In the genomic region with DNA sequence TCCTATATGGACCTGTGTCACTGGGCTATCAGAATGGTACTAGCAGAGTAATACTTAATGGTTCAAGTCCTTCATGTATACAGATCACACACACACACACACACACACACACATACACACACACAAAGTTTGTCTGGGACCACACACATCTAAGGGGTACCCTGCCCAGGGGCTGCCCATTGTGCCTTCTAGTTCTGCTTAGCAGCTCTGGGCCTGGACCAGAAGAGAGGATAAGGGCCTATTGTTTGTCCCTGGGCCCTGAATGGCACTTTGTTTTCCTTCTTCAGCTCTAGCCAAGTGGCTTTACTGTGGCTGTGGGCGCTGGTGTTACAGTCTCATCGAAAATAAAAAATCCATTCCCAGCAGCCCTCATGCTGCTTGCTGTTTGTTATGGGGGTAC, we compare ENCODE assay signal across 9 mouse cellular contexts. TPM values are rescaled to one million over a fixed set of nuclear protein-coding genes. Genes with fewer than 3 reads are reported as not detected.
DNase-seq lines count a peak whose midpoint lies in the region; ATAC-seq and TF ChIP-seq lines count a peak whose summit lies in the region.
"Had no signal": no experiment of that assay in that cellular context is flagged by ENCODE, and none has a peak within 500 bp of the region (broad histone marks: within the 10 kb centered on the region; RNA-seq: fewer than 3 reads in every experiment).

No protein-coding gene starts in this region.

- 41% methylated on average over 2 of the region's 2 CpGs for WGBS in embryonic facial prominence, embryonic 14.5 days
- WGBS in midbrain, embryonic 15.5 days, result 40% methylated on average over 2 of the region's 2 CpGs

- no peak overlapping the region for H3K9ac ChIP-seq in embryonic facial prominence, embryonic 14.5 days (ENCODE audit: low read depth, low read length)
- no peak overlapping the region for H3K9ac ChIP-seq in midbrain, embryonic 15.5 days
- H3K9ac ChIP-seq: limb, embryonic 13.5 days had no signal

- ATAC-seq in embryonic facial prominence, embryonic 14.5 days (ENCODE audit: low read depth), result no peak
- 0 out of 2 replicates have a peak, but pooled peaks have one; percentile 52 for ATAC-seq in midbrain, embryonic 15.5 days (replicated peaks)
- no peak for ATAC-seq in megakaryocyte progenitor cell, adult 5-6 weeks (replicated peaks; ENCODE audit: poor library complexity)

- H3K27me3 ChIP-seq in embryonic facial prominence, embryonic 14.5 days (replicated peaks; ENCODE audit: control insufficient read depth, insufficient read depth, low read length), result no peaks in the 10 kb centered on the region
- H3K27me3 ChIP-seq in midbrain, embryonic 15.5 days (replicated peaks), result no peaks in the 10 kb centered on the region
- H3K27me3 ChIP-seq: limb, embryonic 13.5 days had no signal

- H3K4me2 ChIP-seq in embryonic facial prominence, embryonic 14.5 days (ENCODE audit: low read depth, low read length), result no peak overlapping the region
- H3K4me2 ChIP-seq in midbrain, embryonic 15.5 days, result no peak overlapping the region
- H3K4me2 ChIP-seq: limb, embryonic 13.5 days had no signal

- no peaks in the 10 kb centered on the region for H3K9me3 ChIP-seq in embryonic facial prominence, embryonic 14.5 days (ENCODE audit: control insufficient read depth, low read length)
- H3K9me3 ChIP-seq in midbrain, embryonic 15.5 days, result no peaks in the 10 kb centered on the region
- H3K9me3 ChIP-seq: limb, embryonic 13.5 days had no signal

- H3K36me3 ChIP-seq in embryonic facial prominence, embryonic 14.5 days (ENCODE audit: control insufficient read depth, insufficient read depth, low read length), result no peaks in the 10 kb centered on the region
- H3K36me3 ChIP-seq in midbrain, embryonic 15.5 days (replicated peaks), result no peaks in the 10 kb centered on the region
- H3K36me3 ChIP-seq: limb, embryonic 13.5 days had no signal

- TF ChIP-seq CTCF in layer of hippocampus, adult 2 months (conservative IDR thresholded peaks at IDR 0.05), result no peak

- intact Hi-C loops in heart, postnatal 25 days (cut with DNase I), result no loop called here

- DNase-seq in layer of hippocampus, adult 11-12 months (ENCODE audit: low spot score), result peak; percentile 40
- no peak for DNase-seq in layer of hippocampus, postnatal 25 days (ENCODE audit: extremely low spot score in 1 of 2, low spot score in 1 of 2)
- peak; percentile 22 for DNase-seq in embryonic facial prominence, embryonic 14.5 days (ENCODE audit: low spot score)
- peak in 1 of 2 experiments; percentile 29 for DNase-seq in layer of hippocampus, adult 2 months (ENCODE audit: low spot score in 2 of 2)
- DNase-seq in thymus, postnatal 0 days (ENCODE audit: low spot score), result no peak
- DNase-seq in heart, postnatal 25 days (ENCODE audit: low spot score), result no peak

- no peak overlapping the region for H3K4me3 ChIP-seq in embryonic facial prominence, embryonic 14.5 days (ENCODE audit: low read depth, low read length)
- H3K4me3 ChIP-seq in layer of hippocampus, adult 2 months, result no peak overlapping the region
- no peak overlapping the region for H3K4me3 ChIP-seq in midbrain, embryonic 15.5 days
- H3K4me3 ChIP-seq: limb, embryonic 13.5 days had no signal

- peaks cover 12% of the 10 kb centered on the region for H3K4me1 ChIP-seq in embryonic facial prominence, embryonic 14.5 days (ENCODE audit: control insufficient read depth, insufficient read depth, low read length)
- peaks cover 6% of the 10 kb centered on the region; the same call in 1 of the 2 replicates for H3K4me1 ChIP-seq in midbrain, embryonic 15.5 days

- H3K27ac ChIP-seq in embryonic facial prominence, embryonic 14.5 days (replicated peaks; ENCODE audit: low read depth, low read length), result no peak overlapping the region; the same call in 1 of the 2 replicates
- peak overlapping the region; percentile 72 for H3K27ac ChIP-seq in layer of hippocampus, adult 2 months
- H3K27ac ChIP-seq in midbrain, embryonic 15.5 days, result peak overlapping the region; percentile 13; the same call in 1 of the 2 replicates
- H3K27ac ChIP-seq: limb, embryonic 13.5 days had no signal

RNA-seq across cellular contexts. Expression of a gene that starts 49.3 kb away (rescaled TPM):
- total RNA-seq in layer of hippocampus, postnatal 25 days (2021), result 10 to 100 TPM; 66.6 to 70.6 TPM
- 18.4 TPM in 2 replicates for polyA plus RNA-seq in embryonic facial prominence, embryonic 14.5 days (2014; fragmentation: Nextera tagmentation; extraction: Ambion mirVana)
- 10 to 100 TPM; 64.1 to 76.0 TPM for total RNA-seq in layer of hippocampus, adult 2 months (2021)
- polyA plus RNA-seq in midbrain, embryonic 15.5 days (2015; fragmentation: Nextera tagmentation; extraction: Ambion mirVana), result 26.6 and 30.5 TPM in 2 replicates
- 0.56 and 2.3 TPM in 2 replicates for total RNA-seq in megakaryocyte progenitor cell, adult 5-6 weeks (2015)
- total RNA-seq in megakaryocyte progenitor cell, adult 5-6 weeks (2017), result 0.98 and 2.1 TPM in 2 replicates
- 5.2 and 5.3 TPM in 2 replicates for polyA plus RNA-seq in thymus, postnatal 0 days (2015; fragmentation: Nextera tagmentation; extraction: Ambion mirVana)
- 10 to 100 TPM; 30.9 to 36.8 TPM for total RNA-seq in heart, postnatal 25 days (2021)

RNA-seq across cellular contexts. Expression of a gene that starts 55.9 kb away (rescaled TPM):
- total RNA-seq in layer of hippocampus, postnatal 25 days (2021), result 10 to 100 TPM; 40.9 to 41.6 TPM
- polyA plus RNA-seq in embryonic facial prominence, embryonic 14.5 days (2014; fragmentation: Nextera tagmentation; extraction: Ambion mirVana), result 7.4 and 9.7 TPM in 2 replicates
- total RNA-seq in layer of hippocampus, adult 2 months (2021), result 10 to 100 TPM; 32.8 to 34.6 TPM
- 12.7 and 13.9 TPM in 2 replicates for polyA plus RNA-seq in midbrain, embryonic 15.5 days (2015; fragmentation: Nextera tagmentation; extraction: Ambion mirVana)
- total RNA-seq in megakaryocyte progenitor cell, adult 5-6 weeks (2015), result 0.95 and 1.3 TPM in 2 replicates
- 2.9 and 3.3 TPM in 2 replicates for total RNA-seq in megakaryocyte progenitor cell, adult 5-6 weeks (2017)
- 1.4 and 1.8 TPM in 2 replicates for polyA plus RNA-seq in thymus, postnatal 0 days (2015; fragmentation: Nextera tagmentation; extraction: Ambion mirVana)
- 10 to 100 TPM in 1 of 2 experiments, 1 to 10 TPM in 1; 9.5 to 10.5 TPM for total RNA-seq in heart, postnatal 25 days (2021)

Comparison
In these comparisons a context has a peak if more than half of its experiments do, and no peak if none do; other contexts are left out.
1. DNase-seq: peak in layer of hippocampus, adult 11-12 months (single experiment) and embryonic facial prominence, embryonic 14.5 days (single experiment); none in layer of hippocampus, postnatal 25 days (0 of 2), thymus, postnatal 0 days (single experiment) and heart, postnatal 25 days (single experiment).
2. RNA of a gene that starts 49.3 kb away (total RNA-seq): 64.1 to 76.0 TPM in layer of hippocampus, adult 2 months, 66.6 to 70.6 TPM in layer of hippocampus, postnatal 25 days and 30.9 to 36.8 TPM in heart, postnatal 25 days; 0.56 to 2.3 TPM in megakaryocyte progenitor cell, adult 5-6 weeks; every median in the first group is over 4 times any median in the second.